Mouse (Mus musculus) olfactory bulb, adult 2 months (tissue): ENCODE results near the gene Ecm2.

Experiments
- CTCF ChIP-seq: fragments of 200-500 bp; IDR thresholded peaks from 2 replicates; pipeline ENCODE4 v1.5.1; 2012; ENCODE audit warnings: low read depth, mild to moderate bottlenecking, low read length, moderate library complexity; ENCODE audit not compliant: insufficient read depth
- POLR2A ChIP-seq: fragments of 200-500 bp; IDR thresholded peaks from 2 replicates; pipeline ENCODE4 v1.6.1; 2012; ENCODE audit warnings: mild to moderate bottlenecking, low read depth, low read length, moderate library complexity; ENCODE audit not compliant: insufficient read depth

DNA sequence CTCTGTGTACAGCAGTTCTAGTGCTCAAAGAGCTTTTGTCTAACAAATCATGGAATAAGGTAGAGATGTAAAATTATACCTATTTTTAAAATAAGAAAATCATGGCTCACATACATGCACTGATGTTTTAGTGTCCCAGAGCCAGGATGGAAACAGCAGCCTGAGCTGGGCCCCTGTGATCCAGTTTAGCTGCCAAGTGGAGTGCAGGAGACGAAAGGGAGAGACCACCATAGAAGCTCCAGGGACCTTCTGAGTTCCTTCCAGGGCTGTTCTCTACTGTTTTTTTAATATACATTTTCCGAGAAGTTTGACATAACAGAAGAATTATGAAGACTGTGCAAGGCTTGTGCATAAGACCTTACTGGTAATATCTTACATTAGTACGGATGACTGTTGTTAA is 26.7 kb upstream of the Ecm2 start:
- TF ChIP-seq CTCF: no peak
- TF ChIP-seq POLR2A: no peak
